Mouse (Mus musculus): Measurements from ENCODE around the gene Micu2. TPM values are rescaled to one million over a fixed set of nuclear protein-coding genes. Genes with fewer than 3 reads are reported as not detected.

Micu2 gene
- polyA plus RNA-seq, 1 experiment from 2014 or later, result 67.0 TPM

DNA sequence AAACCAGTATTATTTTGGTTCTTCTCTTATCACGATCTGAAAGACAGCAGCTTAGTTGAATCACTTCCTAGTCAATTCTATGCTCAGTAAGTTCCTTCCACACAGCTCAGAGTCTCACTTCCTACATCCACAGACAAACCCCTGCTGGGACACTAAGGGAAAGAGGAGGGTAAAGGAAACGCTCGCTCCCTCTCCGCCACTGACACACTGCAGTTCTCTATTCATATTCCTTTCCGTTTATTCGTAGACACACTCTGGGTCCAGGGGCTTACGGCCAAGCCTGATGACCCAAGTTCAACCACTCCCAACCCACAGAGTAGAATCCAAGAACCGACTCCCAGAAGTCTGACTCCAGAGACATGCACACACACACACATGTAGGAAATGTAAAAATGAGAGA, 111.9 kb downstream of the Micu2 start:
- H3K4me3 ChIP-seq, result no peak overlapping the region
- 0 out of 2 replicates have a peak overlapping the region, but pooled peaks have one; percentile 13 for H3K4me2 ChIP-seq

DNA sequence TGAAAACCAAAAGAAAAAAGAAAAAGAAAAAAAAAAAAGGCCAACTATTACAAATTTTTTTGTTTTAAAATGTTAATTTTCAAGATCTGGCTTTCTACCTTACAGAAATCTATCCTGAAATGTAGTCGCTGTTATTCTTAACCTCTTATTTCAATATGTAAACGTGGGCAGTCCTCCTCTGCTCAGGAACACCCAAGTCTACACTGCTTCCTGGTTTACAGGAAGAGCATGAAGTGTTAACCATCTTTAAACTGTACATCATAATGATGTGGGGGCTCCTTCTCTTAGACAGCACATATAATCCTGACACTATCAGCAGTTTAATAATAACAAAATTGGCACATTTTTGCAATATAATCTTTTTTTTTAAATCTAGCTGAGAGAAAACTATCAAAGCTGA, 113.0 kb downstream of the Micu2 start:
- no peaks in the 10 kb centered on the region for H3K36me3 ChIP-seq
- no peak overlapping the region for H3K27ac ChIP-seq (replicated peaks)
- no peak overlapping the region for H3K4me2 ChIP-seq
- H3K4me1 ChIP-seq (replicated peaks), result peaks cover 40% of the 10 kb centered on the region
- H3K27me3 ChIP-seq, result no peaks in the 10 kb centered on the region
- ATAC-seq (ENCODE audit: low read depth), result no peak
- 92% methylated on average over 2 of the region's 2 CpGs for WGBS
- H3K4me3 ChIP-seq, result no peak overlapping the region
- no peak overlapping the region for H3K9ac ChIP-seq
- H3K9me3 ChIP-seq, result no peaks in the 10 kb centered on the region

More for the DNA sequence above, 111.9 kb downstream of the Micu2 start:
- 79% methylated on average over 8 of the region's 8 CpGs for WGBS
- ATAC-seq (ENCODE audit: low read depth), result no peak
- Histone ChIP-seq H3K27ac (replicated peaks) (no peak overlapping the region), H3K9ac (no peak overlapping the region), H3K4me1 (replicated peaks) (peaks cover 33% of the 10 kb centered on the region), H3K9me3 (no peaks in the 10 kb centered on the region), H3K27me3 (no peaks in the 10 kb centered on the region), H3K36me3 (no peaks in the 10 kb centered on the region)

GRCm38 (mm10) chr14:57883341-57883740, 115.7 kb downstream of the Micu2 start:
- H3K27ac ChIP-seq (replicated peaks), result no peak overlapping the region
- no peaks in the 10 kb centered on the region for H3K9me3 ChIP-seq
- no peak for ATAC-seq (ENCODE audit: low read depth)
- H3K4me2 ChIP-seq, result no peak overlapping the region
- no peaks in the 10 kb centered on the region for H3K36me3 ChIP-seq
- no peak overlapping the region for H3K9ac ChIP-seq
- H3K27me3 ChIP-seq, result no peaks in the 10 kb centered on the region
- no peak overlapping the region for H3K4me3 ChIP-seq
- peaks cover 33% of the 10 kb centered on the region for H3K4me1 ChIP-seq (replicated peaks)
- 92% methylated on average over 3 of the region's 3 CpGs for WGBS

- 73% methylated on average over 4 of the region's 4 CpGs for WGBS
- no peak overlapping the region for H3K4me2 ChIP-seq
- H3K27ac ChIP-seq (replicated peaks), result no peak overlapping the region
- H3K4me1 ChIP-seq (replicated peaks), result peaks cover 27% of the 10 kb centered on the region
- no peak overlapping the region for H3K9ac ChIP-seq
- H3K4me3 ChIP-seq, result no peak overlapping the region
- H3K9me3 ChIP-seq, result no peaks in the 10 kb centered on the region
- ATAC-seq (ENCODE audit: low read depth), result no peak
- H3K27me3 ChIP-seq, result no peaks in the 10 kb centered on the region
- H3K36me3 ChIP-seq, result no peaks in the 10 kb centered on the region
Measured at GRCm38 (mm10) chr14:57882720-57883119, 116.3 kb downstream of the Micu2 start.

DNA sequence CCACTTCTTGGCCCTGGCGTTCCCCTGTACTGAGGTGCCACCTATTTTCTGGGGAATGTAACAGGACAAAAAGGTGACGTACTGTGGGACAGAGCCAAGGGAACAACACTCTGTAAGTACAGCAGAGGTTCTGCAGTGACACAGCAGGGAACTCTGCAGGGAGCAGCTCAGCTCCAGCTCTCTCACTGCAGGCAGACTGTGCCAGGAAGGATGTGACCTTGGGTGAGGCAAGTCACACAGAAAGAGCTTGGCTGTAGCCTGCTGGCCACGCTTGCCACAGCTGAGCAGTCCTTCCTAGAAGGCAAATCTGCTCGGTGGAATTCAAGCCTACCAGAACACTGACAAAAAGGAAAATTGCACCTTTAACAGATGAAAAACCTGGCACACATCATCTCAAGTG, 117.3 kb downstream of the Micu2 start:
- Histone ChIP-seq H3K27me3 (no peaks in the 10 kb centered on the region), H3K36me3 (no peaks in the 10 kb centered on the region), H3K4me2 (no peak overlapping the region), H3K27ac (replicated peaks) (peak overlapping the region; percentile 14; the same call in 1 of the 2 replicates), H3K9ac (no peak overlapping the region), H3K9me3 (no peaks in the 10 kb centered on the region), H3K4me3 (no peak overlapping the region), H3K4me1 (replicated peaks) (peaks cover 19% of the 10 kb centered on the region)
- ATAC-seq (ENCODE audit: low read depth), result no peak
- 58% methylated on average over 4 of the region's 4 CpGs for WGBS

- H3K4me1 ChIP-seq (replicated peaks), result peaks cover 19% of the 10 kb centered on the region
- no peaks in the 10 kb centered on the region for H3K27me3 ChIP-seq
- no peak for ATAC-seq (ENCODE audit: low read depth)
- H3K4me3 ChIP-seq, result no peak overlapping the region
- no peak overlapping the region for H3K4me2 ChIP-seq
- no peaks in the 10 kb centered on the region for H3K36me3 ChIP-seq
- H3K27ac ChIP-seq (replicated peaks), result no peak overlapping the region
- no peak overlapping the region for H3K9ac ChIP-seq
- no peaks in the 10 kb centered on the region for H3K9me3 ChIP-seq
Measured at GRCm38 (mm10) chr14:57881074-57881473, 118.0 kb downstream of the Micu2 start.

DNA sequence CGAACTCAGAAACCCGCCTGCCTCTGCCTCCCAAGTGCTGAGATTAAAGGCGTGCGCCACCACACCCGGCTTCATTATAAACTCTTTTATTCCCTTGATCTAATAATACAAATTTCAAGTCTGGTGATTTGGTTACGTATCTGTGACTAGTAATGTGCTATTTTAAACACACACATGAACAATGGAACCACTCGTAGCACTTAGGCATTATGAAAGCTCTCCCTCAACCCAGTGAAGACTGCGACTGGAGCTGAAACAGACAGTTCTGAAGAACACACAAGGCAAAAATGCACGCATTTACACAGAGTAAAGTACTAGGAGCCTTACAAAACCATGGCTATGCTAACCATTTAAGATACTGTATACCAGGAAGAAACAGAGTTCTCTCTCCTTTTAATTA, 121.1 kb downstream of the Micu2 start:
- H3K4me2 ChIP-seq, result no peak overlapping the region
- H3K27me3 ChIP-seq, result no peaks in the 10 kb centered on the region
- peaks cover 13% of the 10 kb centered on the region for H3K4me1 ChIP-seq (replicated peaks)
- no peak overlapping the region for H3K9ac ChIP-seq
- H3K4me3 ChIP-seq, result no peak overlapping the region
- H3K36me3 ChIP-seq, result peaks cover 15% of the 10 kb centered on the region
- WGBS, result 95% methylated on average over 9 of the region's 9 CpGs
- H3K9me3 ChIP-seq, result no peaks in the 10 kb centered on the region
- no peak overlapping the region for H3K27ac ChIP-seq (replicated peaks)
- ATAC-seq (ENCODE audit: low read depth), result no peak

DNA sequence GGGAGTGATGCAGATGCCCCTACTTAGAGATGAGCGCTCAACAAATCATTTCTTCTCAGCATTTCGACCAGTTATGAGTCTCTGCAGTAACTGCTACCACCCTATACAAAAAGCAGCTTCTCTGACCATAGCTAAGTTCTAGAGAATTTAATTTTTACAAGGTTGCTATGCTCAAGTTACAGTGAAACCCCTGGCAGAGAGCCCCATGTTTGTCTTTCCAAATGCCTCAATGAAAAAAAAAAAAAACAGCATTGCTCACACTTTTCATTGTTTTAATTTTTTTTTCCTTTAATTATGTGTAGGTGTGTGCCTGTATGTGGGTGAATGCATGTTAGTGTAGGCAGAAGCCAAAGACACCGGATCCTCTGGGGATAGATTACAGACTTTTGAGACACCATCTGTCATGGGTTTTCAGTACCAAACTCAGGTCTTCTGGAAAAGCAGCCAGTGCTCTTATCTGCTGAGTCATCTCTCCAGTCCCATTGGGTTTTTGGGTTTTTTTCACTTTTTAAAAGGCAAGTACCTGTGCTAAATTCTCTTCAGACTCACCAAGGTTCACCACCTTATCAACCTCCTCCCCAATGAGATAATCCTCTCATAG, 132.3 kb downstream of the Micu2 start:
- no peaks in the 10 kb centered on the region for H3K27me3 ChIP-seq
- ATAC-seq (ENCODE audit: low read depth), result no peak
- H3K36me3 ChIP-seq, result peaks cover 61% of the 10 kb centered on the region
- no peaks in the 10 kb centered on the region for H3K9me3 ChIP-seq
- H3K27ac ChIP-seq (replicated peaks), result no peak overlapping the region
- no peak overlapping the region for H3K9ac ChIP-seq
- no peak overlapping the region for H3K4me2 ChIP-seq
- 94% methylated on average over 3 of the region's 3 CpGs for WGBS
- no peak overlapping the region for H3K4me3 ChIP-seq
- no peaks in the 10 kb centered on the region for H3K4me1 ChIP-seq (replicated peaks)

Other genes with a start within 250 kb of the Micu2 start
- 10.8 and 11.2 TPM in 2 replicates for gene Lats2, start 240.9 kb downstream of the Micu2 start, polyA plus RNA-seq (2015; fragmentation: Nextera tagmentation; extraction: Ambion mirVana)
- 24.6 and 31.0 TPM in 2 replicates for gene Sap18, start 201.1 kb downstream of the Micu2 start, polyA plus RNA-seq (2015; fragmentation: Nextera tagmentation; extraction: Ambion mirVana)
- gene Ska3, start 173.1 kb downstream of the Micu2 start, polyA plus RNA-seq (2015; fragmentation: Nextera tagmentation; extraction: Ambion mirVana), result 7.7 and 10.1 TPM in 2 replicates
- gene Mrpl57, start 173.0 kb downstream of the Micu2 start, polyA plus RNA-seq (2015; fragmentation: Nextera tagmentation; extraction: Ambion mirVana), result 132 and 152 TPM in 2 replicates
- gene Zdhhc20, start 109.0 kb downstream of the Micu2 start, polyA plus RNA-seq (2015; fragmentation: Nextera tagmentation; extraction: Ambion mirVana), result 48.9 and 50.9 TPM in 2 replicates
- 13.0 and 17.5 TPM in 2 replicates for gene Fgf9, start 71.3 kb upstream of the Micu2 start, polyA plus RNA-seq (2015; fragmentation: Nextera tagmentation; extraction: Ambion mirVana)